Mouse (Mus musculus) cerebellum, postnatal 4 days (tissue): Measurements from ENCODE around the gene Cryba2.

Experiments used
- DNase-seq, 2 experiments: peaks; one replicate each; pipeline ENCODE4 v3.0.0; 2022; ENCODE audit warnings: low spot score in 2 of 2, mixed read lengths in 1 of 2

Cryba2 gene

DNA sequence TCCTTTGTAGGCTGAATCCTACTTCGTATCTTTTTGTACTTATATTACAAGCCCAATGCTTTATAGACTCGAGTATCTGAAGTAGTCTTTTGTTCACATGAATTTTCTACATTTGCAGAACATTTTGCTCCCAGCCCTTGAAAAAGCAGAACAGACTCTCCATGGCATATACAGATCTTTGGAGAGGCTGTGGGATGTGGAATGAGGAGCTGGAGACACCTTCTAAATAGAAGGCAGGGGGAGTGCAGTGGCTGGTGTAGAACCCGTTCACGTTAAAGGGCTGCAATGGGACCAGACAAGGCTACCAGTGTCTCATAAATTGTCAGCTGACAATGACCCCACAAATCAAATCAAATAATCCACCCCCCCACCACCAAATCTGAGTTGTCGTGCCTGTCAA lies 44.0 kb downstream of the Cryba2 start:
- DNase-seq, result no peak

DNA sequence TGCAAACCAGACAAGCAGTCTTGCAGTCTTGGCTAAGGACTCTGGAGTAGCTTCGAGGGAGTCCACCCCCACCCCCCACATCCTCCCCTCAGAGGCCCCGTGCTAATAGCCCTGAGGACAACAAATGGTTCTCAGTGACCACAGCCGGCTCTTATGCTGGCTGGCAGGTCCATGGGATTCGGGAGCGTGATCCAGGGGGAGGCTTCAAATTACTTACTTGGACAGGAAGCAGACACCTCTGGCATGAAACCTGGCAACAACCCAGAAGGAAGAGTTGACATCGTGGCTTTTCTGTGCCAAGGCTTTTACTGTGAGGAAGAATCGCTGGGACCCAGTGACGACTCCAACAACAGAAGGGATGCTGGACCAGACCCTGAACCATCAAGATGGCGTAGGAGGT lies 46.6 kb downstream of the Cryba2 start:
- no peak for DNase-seq

DNA sequence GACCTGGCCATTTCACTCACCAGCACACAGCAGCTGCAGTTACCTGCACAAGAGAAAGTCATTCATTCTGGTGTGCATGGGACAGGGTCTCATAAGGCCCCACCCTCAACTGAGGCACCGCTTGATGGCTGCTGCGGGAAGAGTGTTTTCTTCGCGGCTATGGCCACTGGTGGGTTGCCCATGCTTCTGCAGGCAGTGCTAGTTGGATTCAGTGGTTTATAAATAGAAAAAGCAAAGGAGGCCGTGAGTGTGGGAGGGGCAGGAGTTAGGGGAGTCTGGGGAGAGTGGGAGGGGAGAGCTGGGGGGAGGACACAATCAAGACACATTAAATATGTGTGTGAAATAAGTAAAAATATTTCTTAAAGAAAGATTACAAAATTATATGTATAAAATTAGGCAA lies 49.9 kb downstream of the Cryba2 start:
- no peak for DNase-seq
